Mouse (Mus musculus) kidney, postnatal 0 days (tissue): ENCODE data around the gene Cldn13. TPM values are rescaled to one million over a fixed set of nuclear protein-coding genes. Genes with fewer than 3 reads are reported as not detected.

Source experiments
- ATAC-seq: fragments of 200-750 bp; cut with Nextera tagmentation; replicated peaks from 2 replicates; pipeline ENCODE4 v1.8.0; 2017; ENCODE audit warnings: low read depth, moderate number of reproducible peaks, moderate TSS enrichment, moderate library complexity; ENCODE audit not compliant: low FRiP score
- DNase-seq: peaks from one replicate; pipeline ENCODE4 v3.0.0-alpha.2; 2016; ENCODE audit warnings: low spot score
- H3K27ac ChIP-seq: fragments of 300-500 bp; sonication (generic); 2 replicates; pipeline ENCODE4 v1.5.1; 2014; ENCODE audit warnings: mild to moderate bottlenecking
- H3K27me3 ChIP-seq: fragments of 300-500 bp; sonication (generic); 2 replicates; pipeline ENCODE4 v1.6.1; 2014; ENCODE audit warnings: low read length, mixed read lengths; ENCODE audit not compliant: insufficient read depth
- H3K36me3 ChIP-seq: fragments of 300-500 bp; sonication (generic); 2 replicates; pipeline ENCODE4 v1.6.1; 2014; ENCODE audit warnings: low read length, mixed read lengths; ENCODE audit not compliant: insufficient read depth
- H3K4me1 ChIP-seq: fragments of 300-500 bp; sonication (generic); replicated peaks from 2 replicates; pipeline ENCODE4 v1.6.1; 2014; ENCODE audit warnings: antibody characterized with exemption, low read length, mixed read lengths; ENCODE audit not compliant: insufficient read depth
- H3K4me2 ChIP-seq: fragments of 300-500 bp; sonication (generic); 2 replicates; pipeline ENCODE4 v1.6.1; 2014; ENCODE audit warnings: mild to moderate bottlenecking, low read length, moderate library complexity, mixed read lengths
- H3K4me3 ChIP-seq: fragments of 300-500 bp; sonication (generic); replicated peaks from 2 replicates; pipeline ENCODE4 v1.5.1; 2014; ENCODE audit warnings: low read depth, low read length
- H3K9ac ChIP-seq: fragments of 300-500 bp; sonication (generic); 2 replicates; pipeline ENCODE4 v1.6.1; 2014; ENCODE audit warnings: low read depth, low read length
- H3K9me3 ChIP-seq: fragments of 300-500 bp; sonication (generic); replicated peaks from 2 replicates; pipeline ENCODE4 v1.6.1; 2016; ENCODE audit warnings: low read length, inconsistent platforms, mixed read lengths
- CTCF ChIP-seq: IDR thresholded peaks from 2 replicates; pipeline ENCODE4 v1.5.1; 2016; ENCODE audit warnings: antibody characterized with exemption, low read depth, mild to moderate bottlenecking, moderate library complexity
- WGBS: fragments of 180-500 bp; shearing (Covaris S2); extraction: QIAGEN DNeasy Blood & Tissue Kit; methylation state at CpG from one replicate; pipeline ENCODE4 v1.1.7; 2014; 5-methylcytosine and 5-hydroxymethylcytosine counted together
- polyA plus RNA-seq: library from polyadenylated mRNA; unstranded; fragments of >200 nt; fragmentation: Nextera tagmentation; extraction: Ambion mirVana; gene quantifications from 2 replicates; pipeline ENCODE4 v1.2.1, GENCODE M21; 2015

Gene Cldn13
- polyA plus RNA-seq, 1 experiment from 2014 or later: 0.14 TPM

DNA sequence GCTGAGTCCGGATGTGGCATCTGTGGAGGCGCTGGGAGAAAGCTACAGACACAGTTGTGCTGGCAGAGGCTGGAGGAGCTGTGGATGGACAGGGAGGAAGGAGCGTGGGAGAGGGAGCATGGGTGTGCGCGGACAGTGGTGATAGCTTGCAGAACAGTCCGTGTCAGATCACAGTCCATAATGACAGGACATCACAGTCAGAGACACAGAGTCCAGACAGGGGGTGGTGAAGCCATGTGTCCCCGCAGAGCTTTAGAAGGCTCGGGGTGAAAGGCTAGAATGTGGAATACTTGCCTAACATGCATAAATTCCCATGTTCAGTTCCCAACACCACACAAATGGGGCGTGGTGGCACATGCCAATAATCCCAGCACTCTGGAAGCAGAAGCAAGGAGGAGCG is 38.5 kb downstream of the Cldn13 start:
- no peaks in the 10 kb centered on the region for H3K9me3 ChIP-seq
- H3K4me1 ChIP-seq: no peaks in the 10 kb centered on the region
- H3K36me3 ChIP-seq: no peaks in the 10 kb centered on the region
- ATAC-seq (no peak), DNase-seq (no peak)
- 63% methylated on average over 10 of the region's 10 CpGs for WGBS
- no peaks in the 10 kb centered on the region for H3K27me3 ChIP-seq
- H3K27ac ChIP-seq: no peak overlapping the region
- no peak for TF ChIP-seq CTCF
- no peak overlapping the region for H3K4me2 ChIP-seq
- no peak overlapping the region for H3K9ac ChIP-seq
- no peak overlapping the region for H3K4me3 ChIP-seq

DNA sequence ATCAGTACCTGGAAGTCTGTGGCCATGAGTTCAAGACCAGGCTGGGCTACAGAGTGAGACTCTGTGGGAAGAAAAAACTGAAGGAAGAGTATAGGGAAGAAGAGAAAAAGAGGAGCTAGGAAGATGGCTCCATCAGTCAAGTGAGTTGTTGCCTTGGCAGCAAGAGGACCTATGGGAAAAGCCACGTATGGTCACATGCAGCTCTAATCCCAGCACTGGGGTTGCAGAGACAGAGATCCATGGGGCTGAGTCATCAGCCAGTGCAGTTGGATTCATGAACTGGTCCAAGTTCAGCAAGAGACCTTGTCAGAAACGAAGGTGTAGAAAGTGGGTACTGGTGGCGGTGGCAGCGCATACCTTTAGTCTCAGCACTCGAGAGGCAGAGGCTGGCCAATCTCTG is 40.1 kb downstream of the Cldn13 start:
- no peaks in the 10 kb centered on the region for H3K4me1 ChIP-seq
- no peak overlapping the region for H3K4me3 ChIP-seq
- H3K9ac ChIP-seq: no peak overlapping the region
- H3K27me3 ChIP-seq: no peaks in the 10 kb centered on the region
- 91% methylated on average over 5 of the region's 5 CpGs for WGBS
- DNase-seq (no peak), ATAC-seq (no peak)
- no peak overlapping the region for H3K4me2 ChIP-seq
- TF ChIP-seq CTCF: no peak
- no peak overlapping the region for H3K27ac ChIP-seq
- H3K9me3 ChIP-seq: no peaks in the 10 kb centered on the region
- no peaks in the 10 kb centered on the region for H3K36me3 ChIP-seq

GRCm38 (mm10) chr5:134873956-134874879 is 41.1 kb downstream of the Cldn13 start:
- H3K4me3 ChIP-seq: no peak overlapping the region
- TF ChIP-seq CTCF: no peak
- H3K4me2 ChIP-seq: no peak overlapping the region
- ATAC-seq (no peak), DNase-seq (no peak)
- no peaks in the 10 kb centered on the region for H3K27me3 ChIP-seq
- H3K36me3 ChIP-seq: no peaks in the 10 kb centered on the region
- H3K27ac ChIP-seq: no peak overlapping the region
- H3K9ac ChIP-seq: no peak overlapping the region
- 68% methylated on average over 21 of the region's 21 CpGs for WGBS
- H3K4me1 ChIP-seq: no peaks in the 10 kb centered on the region
- H3K9me3 ChIP-seq: no peaks in the 10 kb centered on the region

GRCm38 (mm10) chr5:134873034-134873433 is 42.3 kb downstream of the Cldn13 start:
- Histone ChIP-seq H3K4me3 (no peak overlapping the region), H3K36me3 (no peaks in the 10 kb centered on the region), H3K9me3 (no peaks in the 10 kb centered on the region), H3K4me2 (no peak overlapping the region), H3K9ac (no peak overlapping the region), H3K27ac (no peak overlapping the region), H3K4me1 (no peaks in the 10 kb centered on the region), H3K27me3 (no peaks in the 10 kb centered on the region)
- WGBS: 72% methylated on average over 8 of the region's 8 CpGs
- no peak for TF ChIP-seq CTCF
- DNase-seq (no peak), ATAC-seq (no peak)

DNA sequence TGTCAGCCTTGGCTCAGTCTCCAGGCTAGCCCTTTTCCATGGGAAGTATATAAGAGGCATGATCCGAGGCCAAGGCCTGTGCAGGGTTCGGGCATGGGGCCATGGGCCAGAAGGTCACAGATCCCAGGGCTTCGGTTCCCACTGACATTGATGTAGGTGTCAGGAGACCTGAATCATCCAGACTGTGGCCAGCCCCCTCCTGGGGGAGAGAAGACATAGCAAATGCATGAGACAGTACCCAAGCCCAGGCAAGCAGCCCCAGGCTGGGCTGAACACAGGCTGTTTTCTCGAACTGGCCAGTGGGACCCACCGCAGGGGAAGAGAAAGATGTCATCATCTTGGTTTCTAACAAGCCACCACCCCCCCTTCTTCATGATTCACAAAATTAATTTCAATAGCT is 42.7 kb downstream of the Cldn13 start:
- Histone ChIP-seq H3K36me3 (no peaks in the 10 kb centered on the region), H3K9ac (no peak overlapping the region), H3K27ac (no peak overlapping the region), H3K4me3 (no peak overlapping the region), H3K9me3 (no peaks in the 10 kb centered on the region), H3K4me2 (no peak overlapping the region), H3K4me1 (no peaks in the 10 kb centered on the region), H3K27me3 (no peaks in the 10 kb centered on the region)
- 55% methylated on average over 5 of the region's 5 CpGs for whole genome bisulfite sequencing
- ATAC-seq (no peak), DNase-seq (no peak)
- no peak for TF ChIP-seq CTCF

- DNase-seq (no peak), ATAC-seq (no peak)
- Histone ChIP-seq H3K4me2 (no peak overlapping the region), H3K4me1 (no peaks in the 10 kb centered on the region; the same call in 1 of the 2 replicates), H3K4me3 (no peak overlapping the region), H3K36me3 (no peaks in the 10 kb centered on the region), H3K9me3 (no peaks in the 10 kb centered on the region), H3K9ac (no peak overlapping the region), H3K27ac (no peak overlapping the region), H3K27me3 (no peaks in the 10 kb centered on the region)
- no peak for TF ChIP-seq CTCF
- 53% methylated on average over 5 of the region's 5 CpGs for WGBS
Observed at GRCm38 (mm10) chr5:134868506-134868905, 46.8 kb downstream of the Cldn13 start.
